Mouse (Mus musculus) heart, postnatal 14 days (tissue): Measurements from ENCODE around the gene Tnfsf13. TPM values are rescaled to one million over a fixed set of nuclear protein-coding genes. Genes with fewer than 3 reads are reported as not detected.
"Not testable (repeated sequence)": the region's sequence is repeated elsewhere in the genome, so short reads cannot be mapped to it uniquely, and the experiment has no call there.

Experiments used
- DNase-seq, 2 experiments: peaks; one replicate each; pipeline ENCODE4 v3.0.0; 2021 to 2022
- intact Hi-C: fragments of 180-260 bp; cut with DNase I; formaldehyde crosslinking; loops from one replicate; pipeline ENCODE4 v1.15.1; 2025
- total RNA-seq, 2 experiments: library from RNA; stranded (reverse); gene quantifications; 2 replicates each; pipeline ENCODE4 v1.2.3; 2021

Gene Tnfsf13
- total RNA-seq, 2 experiments from 2014 or later, result 2.7 to 3.2 TPM

GRCm38 (mm10) chr11:69706775-69707479 is 21.3 kb upstream of the Tnfsf13 start:
- intact Hi-C loops, result no loop called here
- DNase-seq, result peak; percentile 76 to 86

- no peak for DNase-seq
- intact Hi-C loops, result no loop called here
Measured at GRCm38 (mm10) chr11:69704613-69705010, 19.0 kb upstream of the Tnfsf13 start.

- intact Hi-C loops, result no loop called here
- DNase-seq, result no peak
Measured at GRCm38 (mm10) chr11:69703814-69704612, 18.4 kb upstream of the Tnfsf13 start.

- intact Hi-C loops, DNase-seq: not testable (repeated sequence)
Measured at GRCm38 (mm10) chr11:69703381-69703780, 17.8 kb upstream of the Tnfsf13 start.

- DNase-seq, intact Hi-C loops: not testable (repeated sequence)
Measured at GRCm38 (mm10) chr11:69702886-69703285, 17.3 kb upstream of the Tnfsf13 start.

- intact Hi-C loops, result no loop called here
- DNase-seq, result no peak
Measured at GRCm38 (mm10) chr11:69699595-69699994, 14.0 kb upstream of the Tnfsf13 start.

- DNase-seq, result no peak
- intact Hi-C loops, result no loop called here
Measured at GRCm38 (mm10) chr11:69698574-69698973, 13.0 kb upstream of the Tnfsf13 start.

- intact Hi-C loops, result no loop called here
- DNase-seq, result no peak
Measured at GRCm38 (mm10) chr11:69697396-69697795, 11.8 kb upstream of the Tnfsf13 start.

GRCm38 (mm10) chr11:69695361-69696181 is 10.0 kb upstream of the Tnfsf13 start, which contains the start of the genes Tnfsf12 and Tnfsfm13:
Gene Tnfsf12, minus strand, starts transcription at chr11:69695849.
Gene Tnfsfm13, minus strand, starts transcription at chr11:69696098.
- peak; percentile 84 to 85 for DNase-seq
- intact Hi-C loops, result no loop called here

- intact Hi-C loops, result no loop called here
- DNase-seq, result no peak
Measured at GRCm38 (mm10) chr11:69695046-69695360, 9.4 kb upstream of the Tnfsf13 start.

GRCm38 (mm10) chr11:69693421-69693965 is 7.9 kb upstream of the Tnfsf13 start:
- peak in 1 of 2 experiments; percentile 13 for DNase-seq
- intact Hi-C loops, result no loop called here

- intact Hi-C loops, result no loop called here
- DNase-seq, result no peak
Measured at GRCm38 (mm10) chr11:69692863-69693262, 7.3 kb upstream of the Tnfsf13 start.

- no peak for DNase-seq
- intact Hi-C loops, result no loop called here
Measured at GRCm38 (mm10) chr11:69692196-69692811, 6.7 kb upstream of the Tnfsf13 start.

GRCm38 (mm10) chr11:69689891-69690290 is 4.3 kb upstream of the Tnfsf13 start:
- no peak for DNase-seq
- intact Hi-C loops, result no loop called here

- intact Hi-C loops, result no loop called here
- no peak for DNase-seq
Measured at GRCm38 (mm10) chr11:69687061-69687460, 1.5 kb upstream of the Tnfsf13 start.

- intact Hi-C loops, result no loop called here
- peak; percentile 88 to 92 for DNase-seq
Measured at GRCm38 (mm10) chr11:69686377-69686776, 793 bp upstream of the Tnfsf13 start.

GRCm38 (mm10) chr11:69684936-69685335 is 648 bp downstream of the Tnfsf13 start:
- DNase-seq, result no peak
- intact Hi-C loops, result loop anchor here (5.0 kb wide), 1 partner anchor 192 kb away; the partner anchor contains the start of gene Tmem95

- intact Hi-C loops, result loop anchor here (5.0 kb wide), 1 partner anchor 193 kb away; the partner anchor contains the start of gene Tmem95
- no peak for DNase-seq
Measured at GRCm38 (mm10) chr11:69684128-69684745, 1.3 kb downstream of the Tnfsf13 start.

GRCm38 (mm10) chr11:69683576-69683975 is 2.0 kb downstream of the Tnfsf13 start:
- DNase-seq, result no peak
- intact Hi-C loops, result loop anchor here (1.0 to 5.0 kb wide), 3 partner anchors 32 to 194 kb away; partner anchors contain the start of gene Tmem95
